Mouse (Mus musculus) neural tube, embryonic 14.5 days (tissue): ENCODE measurements around the gene Tradd. TPM values are rescaled to one million over a fixed set of nuclear protein-coding genes. Genes with fewer than 3 reads are reported as not detected.
A peak's percentile ranks its signal among the peaks of the same experiment; 100 is the strongest.

Experiments used
- ATAC-seq: fragments of 200-750 bp; cut with Nextera tagmentation; 2 replicates; pipeline ENCODE4 v1.8.0; 2017; ENCODE audit warnings: low read depth, mild to moderate bottlenecking, moderate TSS enrichment, moderate library complexity
- H3K27ac ChIP-seq: fragments of 300-500 bp; sonication (generic); 2 replicates; pipeline ENCODE4 v1.5.1; 2014; ENCODE audit warnings: low read depth, mild to moderate bottlenecking, control low read depth, low read length, moderate library complexity, mixed read lengths
- H3K27me3 ChIP-seq: fragments of 300-500 bp; sonication (generic); 2 replicates; pipeline ENCODE4 v1.6.1; 2014; ENCODE audit warnings: low read length; ENCODE audit not compliant: control insufficient read depth, insufficient read depth
- H3K36me3 ChIP-seq: fragments of 300-500 bp; sonication (generic); 2 replicates; pipeline ENCODE4 v1.6.1; 2014; ENCODE audit warnings: low read length, mixed read lengths; ENCODE audit not compliant: control insufficient read depth, insufficient read depth
- H3K4me1 ChIP-seq: fragments of 300-500 bp; sonication (generic); 2 replicates; pipeline ENCODE4 v1.6.1; 2014; ENCODE audit warnings: low read length; ENCODE audit not compliant: control insufficient read depth, insufficient read depth
- H3K4me2 ChIP-seq: fragments of 300-500 bp; sonication (generic); 2 replicates; pipeline ENCODE4 v1.6.1; 2014; ENCODE audit warnings: mild to moderate bottlenecking, low read depth, low read length, control low read depth
- H3K4me3 ChIP-seq: fragments of 300-500 bp; sonication (generic); 2 replicates; pipeline ENCODE4 v1.5.1; 2014; ENCODE audit warnings: low read depth, low read length, control low read depth, mixed read lengths
- H3K9ac ChIP-seq: fragments of 300-500 bp; sonication (generic); replicated peaks from 2 replicates; pipeline ENCODE4 v1.6.1; 2014; ENCODE audit warnings: low read depth, mild to moderate bottlenecking, control low read depth, low read length, mixed read lengths
- H3K9me3 ChIP-seq: fragments of 300-500 bp; sonication (generic); 2 replicates; pipeline ENCODE4 v1.6.1; 2016; ENCODE audit warnings: low read length; ENCODE audit not compliant: control insufficient read depth
- WGBS: fragments of 180-500 bp; shearing (Covaris S2); extraction: QIAGEN DNeasy Blood & Tissue Kit; methylation state at CpG from one replicate; pipeline ENCODE4 v1.1.7; 2014; 5-methylcytosine and 5-hydroxymethylcytosine counted together
- polyA plus RNA-seq: library from polyadenylated mRNA; unstranded; fragments of >200 nt; fragmentation: Nextera tagmentation; extraction: Ambion mirVana; gene quantifications from 2 replicates; pipeline ENCODE4 v1.2.1, GENCODE M21; 2014

Tradd gene
- polyA plus RNA-seq, 1 experiment from 2014 or later = 13.1 TPM

DNA sequence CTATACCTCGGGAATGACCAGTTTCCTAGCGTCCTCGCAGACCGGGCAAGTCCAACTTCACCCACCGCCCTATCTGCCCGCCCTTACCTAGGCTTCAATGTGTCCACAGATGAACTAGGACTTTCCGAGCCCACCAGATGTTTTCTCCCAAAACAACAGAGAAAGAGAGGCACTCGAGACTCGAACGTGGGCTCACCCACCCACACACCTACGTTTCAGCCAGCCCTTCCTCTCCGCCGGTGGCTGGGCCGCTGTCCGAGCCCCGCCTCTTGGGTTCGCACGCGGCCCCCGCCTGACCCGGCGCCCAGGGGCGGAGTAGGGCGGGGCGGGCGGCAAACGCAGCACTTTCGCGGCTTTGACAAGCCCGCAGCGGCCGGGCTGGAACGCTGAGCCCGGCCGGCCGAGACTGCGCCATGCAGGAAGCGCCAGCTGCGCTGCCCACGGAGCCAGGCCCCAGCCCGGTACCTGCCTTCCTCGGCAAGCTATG is 5.1 kb upstream of the Tradd start, which contains the start of gene Hsf4:
TSS of gene Hsf4 (plus strand) at position 341 of the 487 bp plus-strand sequence.
- Histone ChIP-seq H3K4me2 (peak within 1 kb of the TSS; percentile 79), H3K27ac (no peak within 1 kb of the TSS), H3K27me3 (peaks cover 69% of the 10 kb centered on the region), H3K9me3 (no peaks in the 10 kb centered on the region), H3K36me3 (no peaks in the 10 kb centered on the region), H3K4me3 (peak within 1 kb of the TSS; percentile 39), H3K4me1 (peaks cover 11% of the 10 kb centered on the region), H3K9ac (peak within 1 kb of the TSS; percentile 43)
- WGBS = under 1% methylated on average over 42 of the region's 42 CpGs
- no peak; the same call in 1 of the 2 replicates for ATAC-seq

DNA sequence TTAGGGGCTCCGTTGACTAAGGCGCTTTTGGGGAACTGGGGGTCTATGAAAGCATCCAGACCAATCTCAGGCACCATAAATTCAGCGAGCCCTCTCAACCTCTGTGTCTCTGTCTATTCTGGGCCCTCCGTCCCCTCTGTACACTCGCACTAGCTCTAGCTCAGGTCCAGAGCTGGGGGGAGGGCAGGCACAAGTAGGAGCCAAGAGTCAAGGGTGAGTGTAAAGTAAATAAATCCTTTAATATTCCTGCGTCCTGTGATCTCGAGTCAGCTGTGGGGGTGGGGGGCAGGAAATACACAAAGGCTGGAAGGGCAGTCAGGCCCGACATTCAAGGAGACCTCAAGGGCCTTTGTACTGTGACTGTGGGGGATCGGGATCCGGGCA is 4.7 kb upstream of the Tradd start:
- peaks cover 11% of the 10 kb centered on the region for H3K4me1 ChIP-seq
- H3K36me3 ChIP-seq = no peaks in the 10 kb centered on the region
- H3K4me3 ChIP-seq = peak overlapping the region; percentile 39
- WGBS = under 1% methylated on average over 10 of the region's 10 CpGs
- peak; percentile 22; the same call in 1 of the 2 replicates for ATAC-seq
- H3K9ac ChIP-seq = peak overlapping the region; percentile 43
- H3K27me3 ChIP-seq = peaks cover 65% of the 10 kb centered on the region
- H3K27ac ChIP-seq = no peak overlapping the region
- H3K4me2 ChIP-seq = peak overlapping the region; percentile 79
- H3K9me3 ChIP-seq = no peaks in the 10 kb centered on the region

DNA sequence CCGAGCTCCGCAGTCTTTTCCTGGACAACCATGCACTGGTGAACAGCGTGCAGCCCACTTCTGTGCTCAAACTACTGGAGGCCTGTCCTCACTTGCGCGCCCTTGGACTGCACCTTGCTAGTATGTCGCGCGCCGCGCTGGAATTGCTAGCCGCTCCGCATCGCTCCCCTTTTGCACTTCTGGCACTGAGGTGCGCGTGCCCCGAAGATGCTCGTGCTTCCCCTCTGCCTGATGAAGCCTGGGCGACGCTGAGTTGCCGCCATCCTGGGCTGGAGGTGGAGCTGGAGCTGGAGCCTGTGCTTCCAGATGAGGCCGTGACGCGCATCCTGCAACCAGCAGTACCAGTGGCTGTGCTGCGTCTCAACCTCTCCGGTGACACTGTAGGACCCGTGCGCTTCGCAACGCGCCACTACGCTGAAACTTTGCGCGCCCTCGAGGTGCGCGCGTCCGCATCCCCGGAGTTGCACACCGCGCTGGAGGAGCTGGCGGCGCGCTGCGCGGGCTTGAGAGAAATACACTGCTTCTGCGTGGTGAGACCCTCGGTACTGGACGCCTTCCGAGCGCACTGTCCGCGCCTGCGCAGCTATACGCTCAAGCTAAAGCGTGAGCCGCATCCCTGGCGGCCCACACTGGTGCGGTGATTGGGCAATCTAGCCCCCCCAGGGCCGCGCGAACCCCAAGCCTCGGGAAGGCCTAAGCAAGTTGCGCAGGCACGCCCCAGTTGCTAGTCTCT is 4.1 kb upstream of the Tradd start:
- 0 out of 2 replicates have a peak overlapping the region, but pooled peaks have one; percentile 22 for H3K27ac ChIP-seq
- under 1% methylated on average over 65 of the region's 65 CpGs for WGBS
- H3K27me3 ChIP-seq = peaks cover 63% of the 10 kb centered on the region
- H3K4me1 ChIP-seq = peaks cover 11% of the 10 kb centered on the region
- no peaks in the 10 kb centered on the region for H3K36me3 ChIP-seq
- H3K4me3 ChIP-seq = peak overlapping the region; percentile 39
- no peaks in the 10 kb centered on the region for H3K9me3 ChIP-seq
- H3K4me2 ChIP-seq = peak overlapping the region; percentile 79
- peak; percentile 87 for ATAC-seq
- peak overlapping the region; percentile 43 for H3K9ac ChIP-seq

DNA sequence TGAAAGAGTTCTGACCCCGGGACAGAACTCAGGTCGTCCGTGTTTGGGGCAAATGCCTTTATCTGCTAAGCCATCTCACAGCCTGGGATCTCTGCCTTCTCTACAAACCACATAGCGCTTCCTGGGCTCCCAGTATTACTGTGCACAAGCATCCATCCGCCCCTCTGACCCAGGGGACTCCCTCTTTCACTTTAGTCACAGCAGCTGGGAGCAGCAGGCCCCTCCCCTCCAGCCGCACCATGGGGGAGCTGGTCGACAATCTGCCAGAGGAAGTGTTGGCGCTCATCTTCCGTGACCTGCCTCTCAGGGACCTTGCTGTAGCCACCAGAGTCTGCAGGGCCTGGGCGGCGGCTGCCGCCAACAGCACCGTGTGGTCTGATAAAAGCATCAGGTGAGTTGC is 2.4 kb upstream of the Tradd start:
- Histone ChIP-seq H3K4me1 (peaks cover 11% of the 10 kb centered on the region), H3K9me3 (no peaks in the 10 kb centered on the region), H3K27ac (no peak overlapping the region), H3K9ac (no peak overlapping the region), H3K27me3 (peaks cover 59% of the 10 kb centered on the region), H3K4me3 (no peak overlapping the region), H3K4me2 (no peak overlapping the region), H3K36me3 (no peaks in the 10 kb centered on the region)
- 11% methylated on average over 13 of the region's 13 CpGs for WGBS
- ATAC-seq = no peak

DNA sequence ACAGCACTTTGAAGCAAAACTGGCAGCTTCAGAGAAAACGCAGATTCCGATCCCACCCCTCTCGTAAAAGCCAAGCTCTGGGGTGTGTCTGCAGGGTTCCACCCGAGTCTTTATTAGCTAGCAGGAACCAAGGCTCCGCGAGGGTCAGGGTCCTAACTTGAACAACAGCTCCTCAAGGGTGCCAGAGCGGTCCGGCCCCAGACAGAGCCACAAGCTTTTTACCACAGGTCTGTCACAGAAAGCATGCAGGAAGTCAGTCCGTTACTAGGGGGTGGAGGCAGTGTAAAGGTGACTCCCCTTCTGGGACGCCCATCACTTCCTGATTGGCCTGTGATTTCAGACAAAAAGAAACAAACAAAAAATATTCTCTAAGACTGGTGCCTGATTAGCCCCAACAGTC is 719 bp upstream of the Tradd start:
- H3K9me3 ChIP-seq = no peaks in the 10 kb centered on the region
- H3K4me3 ChIP-seq = peak overlapping the region; percentile 62; the same call in 1 of the 2 replicates
- no peak overlapping the region for H3K27ac ChIP-seq
- H3K27me3 ChIP-seq = peaks cover 58% of the 10 kb centered on the region
- H3K4me2 ChIP-seq = peak overlapping the region; percentile 80; the same call in 1 of the 2 replicates
- H3K36me3 ChIP-seq = no peaks in the 10 kb centered on the region
- 6% methylated on average over 10 of the region's 10 CpGs for WGBS
- H3K9ac ChIP-seq = no peak overlapping the region
- peaks cover 11% of the 10 kb centered on the region for H3K4me1 ChIP-seq
- no peak for ATAC-seq

DNA sequence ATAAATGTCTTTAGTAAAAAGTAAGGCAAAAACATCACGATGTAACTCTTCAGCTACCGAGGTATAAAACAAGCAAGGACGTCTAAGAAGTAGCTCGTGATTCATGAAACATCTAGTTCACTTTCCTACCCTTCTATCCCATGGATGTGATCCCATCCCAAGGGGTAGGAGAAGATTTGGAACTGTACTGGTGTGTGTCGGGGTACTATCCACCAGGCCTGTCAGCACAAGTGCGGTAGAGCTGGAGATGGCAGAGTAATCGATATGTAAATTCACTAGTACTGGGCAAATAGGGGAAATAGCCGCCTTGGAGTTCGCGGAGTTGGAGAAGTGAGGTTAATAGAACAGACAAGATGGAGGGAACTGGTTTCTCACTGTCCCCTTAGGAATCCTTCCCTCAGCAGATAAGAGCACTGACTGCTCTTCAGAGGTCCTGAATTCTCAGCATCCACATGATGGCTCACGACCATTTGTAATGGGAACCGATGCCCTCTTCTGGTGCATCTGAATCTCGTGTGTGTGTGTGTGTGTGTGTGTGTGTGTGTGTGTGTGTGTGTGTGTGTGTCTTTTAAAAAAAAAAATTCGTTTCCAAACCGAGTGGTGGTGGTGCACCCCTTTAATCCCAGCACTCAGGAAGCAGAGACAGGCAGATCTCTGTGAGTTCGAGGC is 1.0 kb downstream of the Tradd start:
- no peak overlapping the region for H3K27ac ChIP-seq
- no peak overlapping the region for H3K9ac ChIP-seq
- H3K4me2 ChIP-seq = no peak overlapping the region
- no peak overlapping the region for H3K4me3 ChIP-seq
- H3K27me3 ChIP-seq = peaks cover 65% of the 10 kb centered on the region
- no peak for ATAC-seq
- H3K4me1 ChIP-seq = peaks cover 3% of the 10 kb centered on the region; the same call in 1 of the 2 replicates
- 41% methylated on average over 16 of the region's 16 CpGs for WGBS
- H3K36me3 ChIP-seq = no peaks in the 10 kb centered on the region
- no peaks in the 10 kb centered on the region for H3K9me3 ChIP-seq

DNA sequence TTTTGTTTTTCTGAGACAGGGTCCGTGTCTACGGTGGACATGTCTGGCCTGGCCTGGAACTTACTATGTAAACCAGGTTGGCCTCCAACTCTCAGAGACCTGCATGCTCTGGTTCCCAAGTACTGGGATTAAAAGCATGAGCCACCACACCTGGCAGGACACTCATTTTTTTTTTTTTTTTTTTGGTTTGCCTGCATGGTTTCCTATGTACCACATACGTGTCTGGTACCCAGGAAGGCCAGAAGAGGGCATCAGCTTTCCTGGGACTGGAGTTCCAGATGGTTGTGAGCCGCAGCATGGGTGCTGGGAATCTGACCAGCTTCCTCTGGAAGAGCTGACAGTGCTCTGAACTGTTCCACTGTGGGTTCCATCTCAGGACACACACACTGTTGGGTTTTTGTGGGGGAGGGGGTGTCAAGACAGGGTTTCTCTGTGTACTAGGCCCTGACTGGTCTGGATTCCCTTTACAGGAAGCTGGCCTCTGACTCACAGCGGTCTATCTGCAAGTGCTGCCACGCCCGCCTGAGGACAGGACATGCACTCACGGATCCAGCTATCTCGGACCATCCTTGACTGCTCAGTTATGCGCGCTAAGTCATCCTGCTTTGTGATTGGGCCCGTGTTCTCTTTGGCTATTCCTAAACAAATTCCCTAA is 3.0 kb downstream of the Tradd start:
- H3K36me3 ChIP-seq = no peaks in the 10 kb centered on the region

DNA sequence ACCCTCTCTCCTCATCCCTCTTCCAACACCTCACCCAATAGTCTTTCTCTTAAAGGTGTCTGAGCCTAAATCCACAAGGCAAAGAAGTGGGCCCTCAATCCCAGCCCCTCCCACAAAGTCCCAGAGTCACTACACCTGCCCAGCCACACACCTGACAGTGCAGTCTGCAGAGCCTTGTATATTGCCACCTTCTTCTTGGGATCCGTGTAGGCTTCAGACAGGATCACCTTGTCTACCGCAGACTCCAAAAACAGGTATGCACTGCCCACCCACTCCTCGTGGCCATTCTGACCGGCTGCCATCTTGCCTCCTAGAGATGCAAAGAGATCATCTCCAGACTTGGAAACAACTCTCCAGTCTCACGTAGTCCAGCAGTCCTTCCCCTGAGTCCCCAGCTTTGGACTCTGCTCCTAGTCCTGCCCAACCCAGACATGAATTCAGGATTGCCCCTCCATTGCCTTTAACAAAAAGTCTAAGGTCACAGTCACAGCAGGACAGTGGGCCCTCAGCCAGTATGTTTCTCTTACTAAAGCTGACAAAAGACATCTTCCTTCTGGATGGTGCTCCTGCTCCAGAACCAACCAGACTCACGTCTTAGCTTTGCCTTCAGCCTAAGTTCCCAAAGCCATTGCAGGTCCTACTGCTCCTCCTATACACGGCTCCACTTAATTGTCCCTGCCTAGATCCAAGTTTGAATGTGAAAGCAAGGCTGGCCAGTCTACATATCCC is 3.9 kb downstream of the Tradd start:
- H3K9ac ChIP-seq = no peak overlapping the region
- no peak for ATAC-seq
- no peak overlapping the region for H3K4me3 ChIP-seq
- H3K27ac ChIP-seq = no peak overlapping the region
- peaks cover 3% of the 10 kb centered on the region; the same call in 1 of the 2 replicates for H3K4me1 ChIP-seq
- no peaks in the 10 kb centered on the region for H3K9me3 ChIP-seq
- no peak overlapping the region for H3K4me2 ChIP-seq
- no peaks in the 10 kb centered on the region for H3K36me3 ChIP-seq
- 61% methylated on average over 7 of the region's 7 CpGs for WGBS
- peaks cover 57% of the 10 kb centered on the region for H3K27me3 ChIP-seq

More for the DNA sequence above, 3.0 kb downstream of the Tradd start:
- Histone ChIP-seq H3K9ac (no peak overlapping the region), H3K27ac (no peak overlapping the region), H3K4me3 (no peak overlapping the region), H3K27me3 (peaks cover 59% of the 10 kb centered on the region), H3K4me2 (no peak overlapping the region), H3K9me3 (no peaks in the 10 kb centered on the region), H3K4me1 (peaks cover 3% of the 10 kb centered on the region; the same call in 1 of the 2 replicates)
- 87% methylated on average over 12 of the region's 12 CpGs for WGBS
- no peak for ATAC-seq
